Mouse (Mus musculus): Measurements from ENCODE around the gene Kif22.
"Not testable (repeated sequence)": the region's sequence is repeated elsewhere in the genome, so short reads cannot be mapped to it uniquely, and the experiment has no call there.

The Kif22 gene

GRCm38 (mm10) chr7:127041851-127042672 is at the start of gene Kif22:
Gene Kif22, minus strand, starts transcription at chr7:127042471.
- peak; percentile 92 for DNase-seq (ENCODE audit: low read depth, low spot score)

- DNase-seq (ENCODE audit: low read depth, low spot score): peak; percentile 93
These were observed 49.0 kb upstream of the Kif22 start, which contains the start of gene AI467606 for GRCm38 (mm10) chr7:127091114-127091896. Gene AI467606, plus strand, starts transcription at chr7:127091359.

- peak; percentile 35 for DNase-seq (ENCODE audit: low read depth, low spot score)
These were observed 48.2 kb upstream of the Kif22 start for GRCm38 (mm10) chr7:127090154-127091113.

GRCm38 (mm10) chr7:127088901-127089845 is 46.9 kb upstream of the Kif22 start:
- DNase-seq (ENCODE audit: low read depth, low spot score): peak; percentile 76

- no peak for DNase-seq (ENCODE audit: low read depth, low spot score)
These were observed 45.8 kb upstream of the Kif22 start for GRCm38 (mm10) chr7:127088083-127088482.

- DNase-seq (ENCODE audit: low read depth, low spot score): not testable (repeated sequence)
These were observed 45.2 kb upstream of the Kif22 start, which contains the start of gene Zg16 for GRCm38 (mm10) chr7:127087278-127088010. Gene Zg16, minus strand, starts transcription at chr7:127087328.

- DNase-seq (ENCODE audit: low read depth, low spot score): not testable (repeated sequence)
These were observed 43.5 kb upstream of the Kif22 start for GRCm38 (mm10) chr7:127085751-127086150.

- no peak for DNase-seq (ENCODE audit: low read depth, low spot score)
These were observed 42.5 kb upstream of the Kif22 start for GRCm38 (mm10) chr7:127084794-127085193.

GRCm38 (mm10) chr7:127083689-127084088 is 41.4 kb upstream of the Kif22 start:
- DNase-seq (ENCODE audit: low read depth, low spot score): no peak

GRCm38 (mm10) chr7:127082995-127083394 is 40.7 kb upstream of the Kif22 start:
- DNase-seq (ENCODE audit: low read depth, low spot score): peak; percentile 64

GRCm38 (mm10) chr7:127082271-127082670 is 40.0 kb upstream of the Kif22 start:
- DNase-seq (ENCODE audit: low read depth, low spot score): no peak

GRCm38 (mm10) chr7:127080045-127080444 is 37.8 kb upstream of the Kif22 start:
- DNase-seq (ENCODE audit: low read depth, low spot score): peak; percentile 24

- peak; percentile 30 for DNase-seq (ENCODE audit: low read depth, low spot score)
These were observed 35.4 kb upstream of the Kif22 start for GRCm38 (mm10) chr7:127077692-127078091.

- DNase-seq (ENCODE audit: low read depth, low spot score): no peak
These were observed 33.9 kb upstream of the Kif22 start for GRCm38 (mm10) chr7:127076188-127076587.

GRCm38 (mm10) chr7:127073221-127073620 is 30.9 kb upstream of the Kif22 start:
- DNase-seq (ENCODE audit: low read depth, low spot score): no peak

GRCm38 (mm10) chr7:127070871-127071413 is 28.7 kb upstream of the Kif22 start:
- DNase-seq (ENCODE audit: low read depth, low spot score): no peak

- DNase-seq (ENCODE audit: low read depth, low spot score): no peak
These were observed 24.0 kb upstream of the Kif22 start for GRCm38 (mm10) chr7:127066317-127066716.

- DNase-seq (ENCODE audit: low read depth, low spot score): peak; percentile 45
These were observed 23.3 kb upstream of the Kif22 start for GRCm38 (mm10) chr7:127065538-127065937.

GRCm38 (mm10) chr7:127055026-127055585 is 12.8 kb upstream of the Kif22 start:
- no peak for DNase-seq (ENCODE audit: low read depth, low spot score)
